Mouse (Mus musculus) embryonic facial prominence, embryonic 11.5 days (tissue): ENCODE data around the gene Ppif. TPM values are rescaled to one million over a fixed set of nuclear protein-coding genes. Genes with fewer than 3 reads are reported as not detected.
A peak's percentile ranks its signal among the peaks of the same experiment; 100 is the strongest.

Experiments
- ATAC-seq: fragments of 200-750 bp; cut with Nextera tagmentation; replicated peaks from 2 replicates; pipeline ENCODE4 v1.8.0; 2017; ENCODE audit warnings: low read depth; ENCODE audit not compliant: insufficient number of reproducible peaks, low FRiP score, low TSS enrichment
- DNase-seq: peaks from one replicate; pipeline ENCODE4 v3.0.0-alpha.2; 2015; ENCODE audit warnings: low spot score
- H3K27ac ChIP-seq: fragments of 300-500 bp; sonication (generic); replicated peaks from 2 replicates; pipeline ENCODE4 v1.5.1; 2014; ENCODE audit warnings: mild to moderate bottlenecking, low read depth, low read length, control low read depth
- H3K27me3 ChIP-seq: fragments of 300-500 bp; sonication (generic); 2 replicates; pipeline ENCODE4 v1.6.1; 2014; ENCODE audit warnings: mild to moderate bottlenecking, low read length, moderate library complexity, mixed read lengths; ENCODE audit not compliant: control insufficient read depth, insufficient read depth
- H3K36me3 ChIP-seq: fragments of 300-500 bp; sonication (generic); replicated peaks from 2 replicates; pipeline ENCODE4 v1.6.1; 2014; ENCODE audit warnings: low read depth, mild to moderate bottlenecking, low read length, moderate library complexity, mixed read lengths; ENCODE audit not compliant: control insufficient read depth, insufficient read depth
- H3K4me1 ChIP-seq: fragments of 300-500 bp; sonication (generic); 2 replicates; pipeline ENCODE4 v1.6.1; 2014; ENCODE audit warnings: low read length, mixed read lengths; ENCODE audit not compliant: control insufficient read depth, insufficient read depth
- H3K4me2 ChIP-seq: fragments of 300-500 bp; sonication (generic); 2 replicates; pipeline ENCODE4 v1.6.1; 2014; ENCODE audit warnings: low read depth, mild to moderate bottlenecking, control low read depth, low read length, moderate library complexity
- H3K4me3 ChIP-seq: fragments of 300-500 bp; sonication (generic); 2 replicates; pipeline ENCODE4 v1.5.1; 2014; ENCODE audit warnings: low read depth, low read length, control low read depth
- H3K9ac ChIP-seq: fragments of 300-500 bp; sonication (generic); replicated peaks from 2 replicates; pipeline ENCODE4 v1.6.1; 2014; ENCODE audit warnings: mild to moderate bottlenecking, control low read depth, low read length
- H3K9me3 ChIP-seq: fragments of 300-500 bp; sonication (generic); replicated peaks from 2 replicates; pipeline ENCODE4 v1.6.1; 2016; ENCODE audit warnings: mild to moderate bottlenecking, low read length, inconsistent platforms, mixed read lengths; ENCODE audit not compliant: control insufficient read depth
- WGBS: fragments of 180-500 bp; shearing (Covaris S2); extraction: QIAGEN DNeasy Blood & Tissue Kit; methylation state at CpG from one replicate; pipeline ENCODE4 v1.1.7; 2014; 5-methylcytosine and 5-hydroxymethylcytosine counted together
- polyA plus RNA-seq: library from polyadenylated mRNA; unstranded; fragments of >200 nt; fragmentation: Nextera tagmentation; extraction: Ambion mirVana; gene quantifications from 2 replicates; pipeline ENCODE4 v1.2.1, GENCODE M21; 2014

The Ppif gene
- polyA plus RNA-seq, 1 experiment from 2014 or later: 43.7 TPM

GRCm38 (mm10) chr14:25701986-25702385 lies 8.0 kb downstream of the Ppif start:
- H3K4me2 ChIP-seq: no peak overlapping the region
- ATAC-seq (no peak), DNase-seq (peak; percentile 74)
- no peaks in the 10 kb centered on the region for H3K27me3 ChIP-seq
- H3K36me3 ChIP-seq: peaks cover 2% of the 10 kb centered on the region; the same call in 1 of the 2 replicates
- H3K9ac ChIP-seq: no peak overlapping the region
- no peaks in the 10 kb centered on the region for H3K4me1 ChIP-seq
- no peak overlapping the region for H3K27ac ChIP-seq
- no peak overlapping the region for H3K4me3 ChIP-seq
- no peaks in the 10 kb centered on the region for H3K9me3 ChIP-seq

DNA sequence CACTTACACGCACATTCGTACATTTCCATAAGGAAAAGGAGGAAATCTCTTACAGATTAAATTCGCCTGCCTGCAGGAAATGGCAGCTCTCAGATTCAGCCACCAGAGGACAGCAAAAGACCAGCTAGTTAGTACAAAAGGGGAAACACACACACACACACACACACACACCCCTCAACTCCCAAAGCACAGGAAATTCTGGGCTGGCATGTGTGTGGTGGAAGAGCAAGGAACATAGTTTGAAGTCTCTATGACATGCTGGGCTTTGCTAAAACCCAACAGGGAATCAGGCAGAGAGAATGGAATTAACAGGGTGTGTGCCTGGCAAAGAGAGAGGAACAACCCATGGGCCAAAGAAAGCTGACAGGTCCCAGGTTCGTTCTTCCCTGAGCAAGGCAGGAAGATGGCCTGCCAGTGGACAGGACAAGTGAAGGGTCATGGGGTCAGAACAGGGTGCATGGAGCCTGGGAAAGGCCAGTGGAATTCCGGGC lies 13.8 kb downstream of the Ppif start:
- no peaks in the 10 kb centered on the region for H3K36me3 ChIP-seq
- no peak overlapping the region for H3K27ac ChIP-seq
- H3K4me1 ChIP-seq: peaks cover 4% of the 10 kb centered on the region; the same call in 1 of the 2 replicates
- ATAC-seq (no peak), DNase-seq (peak; percentile 70)
- H3K9me3 ChIP-seq: no peaks in the 10 kb centered on the region
- no peak overlapping the region for H3K4me2 ChIP-seq
- no peaks in the 10 kb centered on the region for H3K27me3 ChIP-seq
- no peak overlapping the region for H3K4me3 ChIP-seq
- WGBS: 40% methylated on average over 5 of the region's 5 CpGs
- H3K9ac ChIP-seq: no peak overlapping the region

- no peaks in the 10 kb centered on the region for H3K27me3 ChIP-seq
- H3K4me1 ChIP-seq: peaks cover 4% of the 10 kb centered on the region; the same call in 1 of the 2 replicates
- H3K27ac ChIP-seq: no peak overlapping the region; the same call in 1 of the 2 replicates
- ATAC-seq: 0 out of 2 replicates have a peak, but pooled peaks have one; percentile 34
- no peak overlapping the region for H3K4me2 ChIP-seq
- no peaks in the 10 kb centered on the region for H3K9me3 ChIP-seq
- 65% methylated on average over 4 of the region's 4 CpGs for WGBS
- DNase-seq: no peak
- H3K9ac ChIP-seq: no peak overlapping the region
- H3K36me3 ChIP-seq: no peaks in the 10 kb centered on the region
- no peak overlapping the region for H3K4me3 ChIP-seq
These were observed 14.5 kb downstream of the Ppif start for GRCm38 (mm10) chr14:25708451-25708850.

DNA sequence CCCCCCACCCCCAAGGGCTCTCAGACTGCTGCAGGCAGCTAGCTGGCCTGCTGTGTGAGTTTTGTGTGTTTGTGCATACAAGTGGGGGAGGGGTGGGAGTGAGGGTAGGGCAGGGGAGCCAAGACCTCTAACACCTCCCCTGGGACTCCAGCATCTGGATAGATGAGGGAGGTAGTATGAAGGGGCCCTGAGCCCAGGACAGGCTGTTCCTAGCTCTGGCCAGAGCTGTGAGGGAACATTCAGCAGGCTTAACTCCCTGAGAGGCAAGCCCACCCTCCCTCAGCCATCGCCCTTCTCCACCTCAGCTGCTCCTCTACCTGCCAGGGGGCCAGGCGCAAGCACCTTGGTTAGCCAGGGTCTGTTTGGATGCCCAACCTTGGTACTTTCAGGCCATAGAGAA lies 15.0 kb downstream of the Ppif start:
- H3K9ac ChIP-seq: no peak overlapping the region
- WGBS: 68% methylated on average over 2 of the region's 2 CpGs
- H3K9me3 ChIP-seq: no peaks in the 10 kb centered on the region
- ATAC-seq (no peak), DNase-seq (no peak)
- H3K27ac ChIP-seq: no peak overlapping the region; the same call in 1 of the 2 replicates
- H3K27me3 ChIP-seq: no peaks in the 10 kb centered on the region
- H3K4me2 ChIP-seq: no peak overlapping the region
- peaks cover 4% of the 10 kb centered on the region; the same call in 1 of the 2 replicates for H3K4me1 ChIP-seq
- H3K4me3 ChIP-seq: no peak overlapping the region
- H3K36me3 ChIP-seq: no peaks in the 10 kb centered on the region

GRCm38 (mm10) chr14:25710073-25710472 lies 16.1 kb downstream of the Ppif start:
- WGBS: 62% methylated on average over 4 of the region's 4 CpGs

DNA sequence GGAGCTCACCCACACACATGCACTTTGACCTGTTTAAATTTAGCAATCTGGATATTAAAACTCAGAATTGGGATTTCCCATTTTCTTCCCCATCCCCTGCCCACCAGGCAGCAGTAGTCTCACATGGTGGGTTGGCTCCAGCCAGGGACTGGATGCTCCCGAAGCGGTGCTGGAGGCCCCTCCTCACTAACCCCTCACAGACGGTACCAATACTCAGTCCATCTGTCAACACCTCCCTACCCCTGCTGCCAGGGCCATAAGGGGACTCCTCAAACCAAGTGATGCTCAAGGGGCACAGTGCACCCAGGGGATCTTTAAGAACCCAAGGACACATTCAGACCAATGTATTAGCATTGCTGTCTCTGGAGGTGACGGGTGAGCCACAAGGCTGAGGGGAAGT lies 16.7 kb downstream of the Ppif start:
- no peak overlapping the region for H3K9ac ChIP-seq
- no peak overlapping the region for H3K4me3 ChIP-seq
- DNase-seq (no peak), ATAC-seq (no peak)
- H3K4me2 ChIP-seq: no peak overlapping the region
- WGBS: 65% methylated on average over 4 of the region's 4 CpGs
- no peaks in the 10 kb centered on the region for H3K9me3 ChIP-seq
- H3K4me1 ChIP-seq: peaks cover 4% of the 10 kb centered on the region; the same call in 1 of the 2 replicates
- no peak overlapping the region for H3K27ac ChIP-seq
- H3K36me3 ChIP-seq: peaks cover 3% of the 10 kb centered on the region
- H3K27me3 ChIP-seq: no peaks in the 10 kb centered on the region

More at GRCm38 (mm10) chr14:25710073-25710472, 16.1 kb downstream of the Ppif start:
- Histone ChIP-seq H3K4me1 (peaks cover 4% of the 10 kb centered on the region; the same call in 1 of the 2 replicates), H3K9me3 (no peaks in the 10 kb centered on the region), H3K27me3 (no peaks in the 10 kb centered on the region), H3K9ac (no peak overlapping the region; the same call in 1 of the 2 replicates), H3K4me2 (no peak overlapping the region), H3K36me3 (peaks cover 3% of the 10 kb centered on the region), H3K27ac (no peak overlapping the region), H3K4me3 (no peak overlapping the region)
- ATAC-seq (no peak), DNase-seq (no peak)

- peaks cover 4% of the 10 kb centered on the region; the same call in 1 of the 2 replicates for H3K4me1 ChIP-seq
- WGBS: 65% methylated on average over 7 of the region's 7 CpGs
- H3K9me3 ChIP-seq: no peaks in the 10 kb centered on the region
- no peak overlapping the region for H3K9ac ChIP-seq
- no peak overlapping the region for H3K27ac ChIP-seq
- no peak overlapping the region for H3K4me3 ChIP-seq
- ATAC-seq: no peak
- no peak overlapping the region for H3K4me2 ChIP-seq
- H3K36me3 ChIP-seq: peaks cover 3% of the 10 kb centered on the region
- no peak for DNase-seq
- H3K27me3 ChIP-seq: no peaks in the 10 kb centered on the region
These were observed 17.2 kb downstream of the Ppif start for GRCm38 (mm10) chr14:25711177-25711576.

DNA sequence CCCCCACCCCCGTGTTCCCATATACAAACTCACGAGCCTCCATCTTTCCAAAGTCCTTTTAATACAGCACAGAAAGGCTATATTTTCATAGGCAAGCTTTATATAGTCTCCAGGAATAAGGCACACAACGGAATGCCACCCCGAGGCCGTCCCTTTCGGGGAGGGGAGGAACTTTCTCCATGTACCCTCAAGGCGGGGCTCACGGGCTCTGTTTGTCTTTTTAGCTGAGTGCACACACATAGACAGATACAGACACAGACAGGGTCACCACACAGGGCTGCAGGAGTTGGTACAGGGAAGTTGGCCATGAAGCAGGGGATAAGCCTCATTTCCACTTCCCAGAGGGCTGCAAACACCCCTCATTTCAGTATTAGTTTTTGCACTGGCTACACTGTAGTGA lies 17.6 kb downstream of the Ppif start:
- H3K4me2 ChIP-seq: no peak overlapping the region
- no peak overlapping the region for H3K9ac ChIP-seq
- no peak for ATAC-seq
- no peaks in the 10 kb centered on the region for H3K27me3 ChIP-seq
- H3K9me3 ChIP-seq: no peaks in the 10 kb centered on the region
- peaks cover 4% of the 10 kb centered on the region; the same call in 1 of the 2 replicates for H3K4me1 ChIP-seq
- H3K27ac ChIP-seq: no peak overlapping the region
- peaks cover 3% of the 10 kb centered on the region for H3K36me3 ChIP-seq
- WGBS: 66% methylated on average over 8 of the region's 8 CpGs
- H3K4me3 ChIP-seq: no peak overlapping the region
- DNase-seq: no peak
